Mouse (Mus musculus): Measurements from ENCODE around the gene Kcnh2.

The Kcnh2 gene

DNA sequence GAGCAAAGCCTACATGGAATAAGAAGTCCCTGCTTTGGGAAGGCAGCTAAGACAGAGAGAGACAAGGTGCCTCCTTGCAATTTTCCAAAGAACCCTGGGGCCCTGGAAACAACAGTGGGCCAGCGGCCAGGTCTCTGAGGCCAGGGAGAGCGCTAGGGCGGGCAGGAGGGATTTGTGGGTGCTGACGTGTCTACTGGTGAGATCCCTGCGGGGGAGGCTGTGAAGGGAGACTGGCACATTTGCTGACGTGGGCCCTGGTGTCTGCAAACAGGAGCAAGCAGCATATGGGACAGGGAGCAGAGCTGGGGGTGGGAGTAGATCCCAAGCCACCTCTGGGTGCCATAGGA lies 31.0 kb downstream of the Kcnh2 start:
- no peak for DNase-seq (ENCODE audit: low spot score in 2 of 2)

DNA sequence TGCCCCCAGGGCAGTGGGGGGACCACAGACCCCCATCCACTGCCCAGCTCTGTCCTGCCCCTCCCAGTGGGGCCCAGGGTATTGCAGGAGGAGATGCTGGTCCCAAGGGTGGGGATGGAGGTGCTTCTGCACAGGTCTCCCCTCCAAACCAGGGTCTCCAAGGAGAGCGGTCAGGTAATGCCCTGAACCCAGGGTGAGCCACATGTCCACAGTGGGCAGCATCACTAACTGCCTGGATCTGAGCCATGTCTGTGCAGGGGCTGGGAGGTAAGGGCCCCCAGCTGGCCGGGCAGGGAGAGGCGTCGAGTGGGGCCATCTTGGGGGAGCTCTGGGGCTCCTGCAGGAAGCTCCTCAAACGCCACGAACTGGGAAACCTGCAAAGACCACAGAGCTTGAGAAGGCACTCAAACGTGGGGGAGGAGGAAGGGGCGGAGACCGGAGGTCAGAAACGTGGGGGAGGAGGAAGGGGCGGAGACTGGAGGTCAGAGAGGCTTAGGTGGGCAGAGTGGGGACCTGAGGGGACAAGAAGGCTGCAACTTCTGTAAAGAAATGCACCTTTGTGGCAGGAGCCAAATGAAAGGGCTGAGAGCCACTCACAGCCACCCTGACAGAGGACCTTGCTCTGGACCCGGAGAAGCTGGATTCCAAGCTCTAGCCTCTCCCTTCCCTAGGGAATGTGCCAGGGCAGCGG lies 31.5 kb downstream of the Kcnh2 start:
- no peak for DNase-seq (ENCODE audit: low spot score in 2 of 2)

DNA sequence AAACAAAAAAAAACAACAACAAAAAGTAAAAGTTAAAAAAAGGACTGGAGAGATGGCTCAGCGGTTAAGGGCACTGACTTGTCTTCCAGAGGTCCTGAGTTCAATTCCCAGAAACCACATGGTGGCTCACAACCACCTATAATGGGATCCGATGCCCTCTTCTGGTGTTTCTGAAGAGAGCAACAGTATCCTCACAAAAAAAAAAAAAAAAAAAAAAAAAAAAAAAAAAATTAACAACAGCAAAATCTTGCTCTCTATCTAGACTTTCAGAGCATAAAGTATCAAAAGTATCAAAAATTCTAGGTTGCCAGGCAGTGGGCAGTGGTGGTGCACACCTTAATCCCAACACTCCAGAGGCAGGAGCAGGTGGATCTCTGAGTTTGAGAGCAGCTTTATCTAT lies 42.2 kb downstream of the Kcnh2 start:
- DNase-seq (ENCODE audit: low spot score in 2 of 2) = no peak

DNA sequence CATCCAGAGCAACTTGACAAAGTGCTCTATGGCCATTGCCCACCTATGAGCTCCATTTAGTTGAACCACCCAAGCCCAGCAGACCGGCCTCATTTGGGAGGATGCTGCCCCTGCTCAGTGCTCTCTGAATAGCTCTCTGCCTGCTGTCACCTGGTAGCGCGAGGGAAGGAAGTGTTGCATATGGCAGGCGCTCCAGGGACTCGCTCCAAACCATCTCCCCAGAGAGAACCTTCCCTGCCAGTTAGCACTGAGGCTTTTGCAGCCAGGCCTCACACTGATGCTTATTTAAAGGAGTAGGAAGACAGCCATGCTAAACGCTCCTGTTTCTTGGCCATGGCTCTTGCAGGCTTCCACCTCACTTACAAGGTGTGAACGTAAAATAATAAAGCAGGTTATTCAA lies 42.8 kb downstream of the Kcnh2 start:
- DNase-seq (ENCODE audit: low spot score in 2 of 2) = no peak

DNA sequence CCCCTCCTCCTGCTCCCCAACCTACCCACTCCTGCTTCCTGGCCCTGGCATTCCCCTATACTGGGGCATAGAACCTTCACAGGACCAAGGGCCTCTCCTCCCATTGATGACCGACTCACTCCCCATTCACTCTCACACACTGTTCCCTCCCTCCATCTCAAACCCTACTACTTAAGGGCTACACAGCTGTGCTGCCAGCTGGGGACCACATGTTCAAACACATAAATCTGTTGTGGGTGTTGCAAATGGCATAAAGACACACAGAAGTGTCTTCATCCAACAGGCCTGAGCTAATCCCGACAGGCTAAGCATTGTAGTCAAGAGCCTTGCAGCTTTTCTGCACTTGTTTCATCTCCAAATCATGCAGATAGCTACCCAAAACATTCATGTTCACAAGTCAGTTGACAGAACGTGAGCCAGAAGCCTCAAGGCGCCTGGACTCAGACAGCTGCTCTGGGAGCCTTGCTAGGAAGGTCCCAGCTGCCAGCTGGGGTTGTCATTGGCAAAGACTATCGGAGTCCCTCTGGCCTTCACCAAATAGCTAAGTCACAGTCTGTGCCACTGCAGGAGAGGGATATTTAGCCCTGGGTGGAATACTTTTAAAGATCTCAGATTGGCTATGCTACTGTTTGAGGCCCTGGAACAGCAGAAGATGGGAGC lies 44.2 kb downstream of the Kcnh2 start:
- no peak for DNase-seq (ENCODE audit: low spot score in 2 of 2)

DNA sequence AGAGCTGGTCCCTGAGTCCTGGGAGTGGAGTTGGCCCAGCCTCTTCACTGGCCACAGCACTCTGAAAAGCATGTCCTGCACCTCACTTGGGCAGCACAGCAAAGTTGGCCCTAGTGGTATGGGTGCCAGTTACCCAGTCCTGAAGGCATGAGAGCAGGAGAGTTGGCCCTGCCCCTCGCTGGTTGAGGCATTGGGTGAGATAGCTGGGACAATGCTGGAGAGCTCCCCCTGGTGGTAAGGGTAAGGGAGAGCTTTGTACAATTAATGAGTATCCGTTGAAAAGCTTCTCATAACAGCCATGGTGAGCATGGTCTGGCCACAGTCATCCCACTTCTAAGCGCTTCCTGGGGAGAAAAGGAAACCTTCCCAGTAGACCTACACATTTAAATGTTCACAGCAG lies 48.2 kb downstream of the Kcnh2 start:
- DNase-seq (ENCODE audit: low spot score in 2 of 2) = peak in 1 of 2 experiments; percentile 8

DNA sequence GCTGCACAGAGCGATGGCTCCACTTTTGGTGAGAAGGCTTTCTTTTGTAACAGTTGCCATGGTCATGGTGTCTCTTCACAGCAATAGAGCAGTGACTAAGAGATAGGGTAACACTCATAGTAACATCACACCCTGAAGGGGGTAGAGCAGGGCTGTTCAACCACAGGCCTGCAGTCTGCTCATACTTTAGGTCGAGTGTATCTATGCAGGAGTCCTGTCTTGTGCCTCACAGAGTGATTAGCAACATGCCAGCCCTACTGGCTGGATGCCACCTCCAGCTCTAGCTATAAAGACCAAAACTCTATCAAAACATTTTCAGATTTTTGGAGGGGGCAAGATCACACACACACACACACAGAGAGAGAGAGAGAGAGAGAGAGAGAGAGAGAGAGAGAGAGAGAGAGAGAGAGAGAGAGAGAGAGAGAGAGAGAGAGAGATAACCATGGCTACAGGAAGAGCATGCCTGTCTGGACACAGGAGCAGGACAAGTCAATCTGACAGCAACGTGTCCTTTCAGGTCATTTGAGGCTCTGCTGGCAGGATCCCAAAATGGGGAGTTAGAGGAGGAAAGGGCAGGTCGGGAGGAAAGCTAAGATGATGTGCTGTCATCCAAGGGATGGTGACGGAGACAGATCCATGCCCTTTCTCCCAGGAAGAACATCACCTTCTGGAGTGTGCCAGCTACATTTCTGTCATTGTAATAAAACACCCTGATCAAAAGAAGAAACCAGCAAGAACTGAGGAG lies 51.4 kb downstream of the Kcnh2 start:
- no peak for DNase-seq (ENCODE audit: low spot score in 2 of 2)

DNA sequence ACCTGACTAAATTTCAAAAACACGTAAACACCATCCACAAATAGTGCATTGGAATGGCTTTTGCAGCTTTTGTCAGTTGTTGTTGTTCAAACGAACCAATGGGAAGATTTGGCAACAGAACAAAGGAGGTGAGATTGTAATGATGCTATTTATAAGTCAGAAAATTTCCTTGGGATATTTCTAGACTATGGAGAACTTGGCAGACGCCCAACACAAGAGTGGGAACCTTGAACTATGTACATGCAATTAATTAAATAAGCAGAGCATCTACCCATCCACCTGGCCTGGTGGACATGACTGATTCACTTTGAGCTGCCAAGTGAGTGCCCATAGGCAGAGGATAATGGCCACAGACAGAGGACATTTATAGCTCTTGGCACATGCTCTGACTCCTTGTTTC lies 59.5 kb downstream of the Kcnh2 start:
- DNase-seq (ENCODE audit: low spot score in 2 of 2) = no peak

DNA sequence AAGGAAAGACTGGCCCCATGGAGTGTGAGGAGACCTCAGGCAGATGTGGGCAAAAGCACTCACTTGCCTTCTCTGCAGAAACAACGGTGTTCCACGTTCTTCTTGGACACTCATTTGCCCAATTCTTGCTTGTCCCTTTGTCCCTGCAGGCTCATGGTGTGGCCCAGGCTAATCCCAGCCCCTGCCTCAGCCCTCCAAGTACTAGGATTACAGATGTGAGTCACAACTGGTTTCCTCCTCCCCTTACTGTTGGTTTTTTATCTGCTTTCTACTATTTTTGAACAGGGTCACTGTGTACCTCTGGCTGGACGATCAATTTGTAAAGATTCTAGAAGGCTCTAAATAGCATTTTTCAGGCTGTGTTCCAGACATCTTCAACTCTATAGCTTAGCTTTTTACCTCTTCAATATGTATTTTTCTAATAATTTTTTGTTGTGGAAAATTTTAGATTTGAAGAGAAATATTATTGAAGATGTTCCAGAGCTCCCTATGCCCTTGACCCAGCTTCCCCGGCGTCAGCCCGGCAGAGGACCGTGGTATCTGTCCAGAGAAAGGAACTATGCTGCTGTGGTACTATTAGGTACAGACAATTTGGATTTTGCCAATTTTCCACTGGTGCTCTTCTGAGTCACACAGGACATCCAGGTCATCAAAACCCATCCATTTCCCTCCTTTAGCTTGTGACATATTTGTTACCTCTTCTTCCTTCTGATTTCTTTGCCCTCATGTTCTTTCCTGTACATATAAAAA lies 65.0 kb downstream of the Kcnh2 start:
- DNase-seq (ENCODE audit: low spot score in 2 of 2) = no peak

DNA sequence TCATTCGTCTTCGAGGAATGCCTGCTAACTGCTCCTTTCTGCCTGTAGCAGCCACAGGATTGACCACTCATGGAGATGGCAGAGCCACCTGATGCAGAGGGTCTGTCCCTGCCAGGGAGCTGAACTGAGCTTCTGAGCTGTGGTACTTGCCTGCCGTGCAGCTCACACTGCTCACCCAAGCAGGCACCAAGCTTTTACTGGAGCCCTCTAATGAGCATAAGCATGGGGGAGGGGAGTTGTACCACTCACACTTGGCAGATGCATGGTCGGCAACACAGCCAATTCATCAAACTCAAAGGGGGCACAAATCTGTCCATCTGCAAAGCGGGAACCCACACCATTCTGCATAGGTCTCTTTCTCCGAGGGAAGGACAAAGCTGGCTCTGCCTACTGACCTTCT lies 67.3 kb downstream of the Kcnh2 start:
- DNase-seq (ENCODE audit: low spot score in 2 of 2) = no peak

DNA sequence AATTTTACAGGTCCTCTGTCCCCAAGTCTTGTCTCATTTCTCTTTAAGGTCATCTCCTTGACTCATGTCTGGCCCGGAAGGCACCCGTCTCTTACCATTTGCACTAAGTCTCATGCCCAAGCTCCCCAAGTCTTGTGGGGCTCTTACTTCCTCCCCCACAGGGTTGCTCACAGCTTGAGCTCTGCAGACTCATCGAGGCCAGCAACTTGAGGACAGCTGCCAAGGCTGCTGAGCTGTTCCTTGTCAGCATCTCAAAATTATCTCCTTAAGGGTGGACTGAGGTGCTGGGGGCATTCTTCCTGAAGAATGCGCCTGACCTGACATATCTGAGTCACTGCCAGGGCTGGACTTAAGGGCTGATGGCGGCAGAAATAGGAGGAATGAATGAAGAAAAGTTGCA lies 68.2 kb downstream of the Kcnh2 start:
- DNase-seq (ENCODE audit: low spot score in 2 of 2) = no peak

DNA sequence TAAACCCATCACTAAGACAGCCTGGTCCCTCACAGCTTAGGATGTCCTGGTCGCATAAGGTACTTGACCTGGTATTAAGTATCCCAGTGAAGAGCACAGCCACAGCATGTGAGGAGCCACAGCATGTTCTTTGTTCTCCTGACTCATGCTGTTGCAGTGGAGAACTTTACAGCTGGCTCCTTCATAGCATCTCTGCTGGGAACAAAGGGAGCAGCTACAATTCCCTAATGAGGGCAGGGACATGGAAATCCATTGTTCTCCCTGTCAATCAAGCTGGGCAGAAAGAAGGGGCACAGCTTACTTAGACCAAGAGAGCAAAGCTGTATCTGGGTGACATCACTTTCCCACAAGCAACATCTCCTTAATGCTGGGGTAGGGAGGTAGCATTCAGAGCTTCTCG lies 70.9 kb downstream of the Kcnh2 start:
- DNase-seq (ENCODE audit: low spot score in 2 of 2) = no peak

DNA sequence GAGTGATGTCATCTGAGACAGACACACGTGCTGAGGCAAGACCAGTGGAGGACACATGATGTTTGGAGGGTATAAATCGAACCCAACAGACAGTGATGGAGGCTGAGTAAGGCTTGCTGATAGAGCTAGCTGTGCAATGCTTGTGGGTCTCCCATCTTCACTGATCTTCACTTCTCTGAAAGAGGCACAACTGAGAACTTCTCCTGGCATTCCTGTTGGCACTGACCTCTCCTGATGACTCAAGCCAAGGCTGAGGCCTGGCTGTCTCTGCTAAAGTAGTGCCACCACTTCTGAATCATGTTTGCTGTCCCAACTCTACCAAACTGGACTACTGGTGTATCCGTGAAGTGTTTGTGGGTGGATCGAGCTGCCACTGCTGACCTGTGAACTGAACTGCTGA lies 71.9 kb downstream of the Kcnh2 start:
- no peak for DNase-seq (ENCODE audit: low spot score in 2 of 2)

DNA sequence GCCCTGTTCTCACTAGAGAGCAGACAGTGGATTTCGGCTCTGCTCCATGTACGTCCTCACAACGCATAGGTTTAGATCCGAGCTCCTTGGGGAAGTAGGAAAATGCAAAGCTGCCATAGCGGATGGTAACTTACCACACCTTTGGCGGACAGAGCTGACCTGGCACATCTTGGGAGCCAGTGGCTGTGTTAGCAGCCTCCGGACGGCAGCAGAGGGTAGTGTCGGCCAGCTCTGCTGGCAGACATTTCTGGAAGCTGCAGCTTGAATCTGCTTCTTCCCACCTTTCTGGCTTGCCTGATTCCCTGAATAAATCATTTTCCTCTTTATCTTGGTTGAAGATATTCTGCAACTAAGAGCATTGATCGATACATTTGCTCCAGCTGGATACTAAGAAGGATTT lies 73.2 kb downstream of the Kcnh2 start:
- no peak for DNase-seq (ENCODE audit: low spot score in 2 of 2)

DNA sequence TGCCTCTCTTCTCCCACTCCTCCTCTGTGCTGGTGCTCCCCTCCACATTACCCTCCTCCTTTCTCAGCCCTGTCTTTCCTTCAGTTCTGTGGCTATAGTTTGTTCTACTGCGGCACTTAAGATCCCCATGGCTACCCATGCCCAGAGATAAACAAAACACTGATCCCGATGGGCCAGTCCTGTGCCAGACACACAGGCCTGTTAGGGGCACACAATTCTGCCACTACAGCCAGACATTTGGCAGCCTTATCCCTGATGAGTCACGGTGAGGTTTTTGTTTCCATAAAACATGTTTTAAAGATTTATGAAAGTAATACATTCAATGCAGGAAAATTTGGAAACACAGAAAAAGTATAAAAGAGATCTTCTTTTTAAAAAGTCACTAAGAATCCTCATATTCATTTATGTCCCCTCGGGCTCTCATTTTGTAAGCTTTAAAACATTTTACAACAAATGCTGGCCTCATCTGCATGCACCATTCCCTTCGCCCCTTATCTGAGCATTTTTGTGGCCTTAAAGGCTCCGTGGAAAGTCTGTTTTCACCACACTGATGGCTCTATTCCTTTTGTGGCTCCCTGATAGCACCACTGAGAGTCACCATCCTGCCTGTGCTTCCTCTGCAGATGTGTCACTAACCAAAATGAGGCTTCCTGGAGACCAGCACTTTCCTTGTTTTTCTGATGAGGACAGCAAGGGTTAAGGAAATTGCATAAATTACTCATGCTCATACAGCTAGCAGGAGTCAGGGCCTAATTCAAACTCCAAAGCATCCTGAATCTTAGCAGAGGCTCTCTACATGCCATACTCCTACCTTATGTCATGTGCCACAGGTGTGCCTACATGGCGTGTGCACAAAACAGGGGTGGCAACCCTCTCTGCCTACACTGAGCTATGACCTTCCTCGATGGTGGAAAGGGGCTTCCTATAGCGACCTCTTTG lies 77.5 kb downstream of the Kcnh2 start:
- no peak for DNase-seq (ENCODE audit: low spot score in 2 of 2)

DNA sequence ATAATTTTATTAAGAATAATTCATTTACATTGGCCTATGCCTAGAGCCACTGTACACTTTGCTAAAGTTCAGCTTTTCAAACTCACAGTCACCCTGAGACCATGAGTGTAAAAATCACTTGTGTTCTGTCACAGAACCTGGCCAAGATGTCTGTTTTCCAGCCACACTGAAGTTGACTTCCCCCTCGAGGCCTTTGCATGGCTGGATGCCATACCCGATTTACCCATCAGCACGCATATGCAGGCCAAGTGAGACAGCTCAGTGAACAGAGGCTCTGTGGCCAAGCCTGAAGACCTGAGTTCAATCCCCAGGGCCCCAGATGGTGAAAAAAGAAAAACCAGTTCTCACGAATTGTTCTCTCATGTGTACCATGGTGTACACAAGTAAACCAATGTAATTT lies 80.5 kb downstream of the Kcnh2 start:
- no peak for DNase-seq (ENCODE audit: low spot score in 2 of 2)

Measured in urinary bladder, postnatal 36 days (tissue).